Comparison of ENCODE assay signal across 9 mouse cellular contexts in the genomic region with DNA sequence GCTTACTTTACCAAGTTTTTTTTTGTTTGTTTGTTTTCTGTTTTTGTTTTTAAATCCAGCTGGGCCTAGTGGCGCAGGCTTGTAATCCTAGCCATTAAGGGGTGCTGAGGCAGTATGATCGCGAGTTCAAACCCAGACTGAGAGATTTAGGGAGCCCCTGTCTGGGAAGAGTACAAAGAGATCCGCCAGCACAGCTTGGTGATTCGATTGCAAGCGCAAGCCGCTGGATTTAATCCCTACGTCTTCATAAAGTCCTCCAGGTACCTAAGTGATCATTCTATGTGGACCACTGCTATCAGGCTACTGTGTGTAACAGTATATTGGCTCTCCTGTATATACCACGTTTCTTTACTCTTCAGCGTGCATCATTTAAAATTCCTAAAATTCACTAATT. TPM values are rescaled to one million over a fixed set of nuclear protein-coding genes. Genes with fewer than 3 reads are reported as not detected.
DNase-seq lines count a peak whose midpoint lies in the region; ATAC-seq and TF ChIP-seq lines count a peak whose summit lies in the region.
"Had no signal": no experiment of that assay in that cellular context is flagged by ENCODE, and none has a peak within 500 bp of the region (broad histone marks: within the 10 kb centered on the region; RNA-seq: fewer than 3 reads in every experiment).

No protein-coding gene starts in this region.

- H3K4me3 ChIP-seq in heart, postnatal 0 days (ENCODE audit: low read depth, low read length), result peak overlapping the region; percentile 37
- peak overlapping the region; percentile 37 for H3K4me3 ChIP-seq in embryonic facial prominence, embryonic 12.5 days
- peak overlapping the region; percentile 38 for H3K4me3 ChIP-seq in hindbrain, postnatal 0 days (ENCODE audit: low read length)
- peak overlapping the region; percentile 39 for H3K4me3 ChIP-seq in midbrain, embryonic 15.5 days

- intact Hi-C loops in heart, postnatal 25 days (cut with DNase I), result no loop called here

- H3K4me1 ChIP-seq in heart, postnatal 0 days (ENCODE audit: control insufficient read depth, insufficient read depth), result no peaks in the 10 kb centered on the region
- no peaks in the 10 kb centered on the region for H3K4me1 ChIP-seq in embryonic facial prominence, embryonic 12.5 days
- no peaks in the 10 kb centered on the region for H3K4me1 ChIP-seq in hindbrain, postnatal 0 days (ENCODE audit: insufficient read depth, low read length)
- no peaks in the 10 kb centered on the region for H3K4me1 ChIP-seq in midbrain, embryonic 15.5 days

- no peak for TF ChIP-seq EP300 in heart, postnatal 0 days (IDR thresholded peaks at IDR 0.05; ENCODE audit: low read depth)

- H3K27ac ChIP-seq in heart, postnatal 0 days (ENCODE audit: low read depth), result no peak overlapping the region
- H3K27ac ChIP-seq in embryonic facial prominence, embryonic 12.5 days, result no peak overlapping the region
- no peak overlapping the region for H3K27ac ChIP-seq in hindbrain, postnatal 0 days
- H3K27ac ChIP-seq in midbrain, embryonic 15.5 days, result no peak overlapping the region

- no peak for ATAC-seq in heart, postnatal 0 days (ENCODE audit: insufficient read depth, low read depth)
- 0 out of 2 replicates have a peak, but pooled peaks have one; percentile 35 for ATAC-seq in embryonic facial prominence, embryonic 12.5 days (ENCODE audit: insufficient number of reproducible peaks, insufficient read depth, low FRiP score, low TSS enrichment)
- ATAC-seq in hindbrain, postnatal 0 days, result peak; percentile 10; the same call in 1 of the 2 replicates
- ATAC-seq in midbrain, embryonic 15.5 days (replicated peaks), result peak; percentile 37
- no peak for ATAC-seq in megakaryocyte-erythroid progenitor cell, adult 5-6 weeks (replicated peaks; ENCODE audit: low FRiP score, low TSS enrichment, poor library complexity, severe bottlenecking)

- 29% methylated on average over 10 of the region's 10 CpGs for WGBS in heart, postnatal 0 days
- 32% methylated on average over 10 of the region's 10 CpGs for WGBS in embryonic facial prominence, embryonic 12.5 days
- WGBS in hindbrain, postnatal 0 days, result 39% methylated on average over 10 of the region's 10 CpGs
- WGBS in midbrain, embryonic 15.5 days, result 30% methylated on average over 10 of the region's 10 CpGs

- no peak for DNase-seq in heart, postnatal 0 days (ENCODE audit: low spot score)
- no peak for DNase-seq in heart, postnatal 25 days (ENCODE audit: low spot score)
- DNase-seq in hindbrain, postnatal 0 days (ENCODE audit: low spot score), result no peak
- no peak for DNase-seq in frontal cortex, postnatal 10 days (ENCODE audit: low spot score in 2 of 2)
- DNase-seq in adrenal gland, postnatal 4 days (ENCODE audit: low spot score in 2 of 2), result no peak
- DNase-seq: lung, postnatal 10 days had no signal

- H3K9me3 ChIP-seq in heart, postnatal 0 days (replicated peaks; ENCODE audit: control insufficient read depth, low read length), result no peaks in the 10 kb centered on the region
- no peaks in the 10 kb centered on the region for H3K9me3 ChIP-seq in embryonic facial prominence, embryonic 12.5 days
- H3K9me3 ChIP-seq in hindbrain, postnatal 0 days (ENCODE audit: low read length), result no peaks in the 10 kb centered on the region
- H3K9me3 ChIP-seq in midbrain, embryonic 15.5 days, result no peaks in the 10 kb centered on the region

- no peak overlapping the region for H3K9ac ChIP-seq in heart, postnatal 0 days (replicated peaks; ENCODE audit: low read depth, low read length)
- no peak overlapping the region for H3K9ac ChIP-seq in embryonic facial prominence, embryonic 12.5 days
- H3K9ac ChIP-seq in hindbrain, postnatal 0 days (replicated peaks; ENCODE audit: low read length), result no peak overlapping the region; the same call in 1 of the 2 replicates
- no peak overlapping the region; the same call in 1 of the 2 replicates for H3K9ac ChIP-seq in midbrain, embryonic 15.5 days

- H3K27me3 ChIP-seq in heart, postnatal 0 days (ENCODE audit: control insufficient read depth, insufficient read depth, low read length), result no peaks in the 10 kb centered on the region
- H3K27me3 ChIP-seq in embryonic facial prominence, embryonic 12.5 days, result peaks cover 29% of the 10 kb centered on the region
- H3K27me3 ChIP-seq in hindbrain, postnatal 0 days (ENCODE audit: insufficient read depth, low read length), result no peaks in the 10 kb centered on the region
- peaks cover 3% of the 10 kb centered on the region; the same call in 1 of the 2 replicates for H3K27me3 ChIP-seq in midbrain, embryonic 15.5 days (replicated peaks)

- TF ChIP-seq CTCF in heart, postnatal 0 days (IDR thresholded peaks at IDR 0.05; ENCODE audit: low read depth), result no peak
- TF ChIP-seq CTCF in hindbrain, postnatal 0 days (IDR thresholded peaks at IDR 0.05; ENCODE audit: low read depth), result no peak

- peak overlapping the region; percentile 65 for H3K4me2 ChIP-seq in heart, postnatal 0 days (ENCODE audit: low read depth, low read length)
- H3K4me2 ChIP-seq in embryonic facial prominence, embryonic 12.5 days (replicated peaks), result peak overlapping the region; percentile 60
- peak overlapping the region; percentile 61 for H3K4me2 ChIP-seq in hindbrain, postnatal 0 days (ENCODE audit: low read depth, low read length)
- peak overlapping the region; percentile 59 for H3K4me2 ChIP-seq in midbrain, embryonic 15.5 days

- no peaks in the 10 kb centered on the region for H3K36me3 ChIP-seq in heart, postnatal 0 days (replicated peaks; ENCODE audit: control insufficient read depth, insufficient read depth, low read length)
- no peaks in the 10 kb centered on the region for H3K36me3 ChIP-seq in embryonic facial prominence, embryonic 12.5 days
- H3K36me3 ChIP-seq in hindbrain, postnatal 0 days (ENCODE audit: insufficient read depth, low read length), result no peaks in the 10 kb centered on the region
- no peaks in the 10 kb centered on the region for H3K36me3 ChIP-seq in midbrain, embryonic 15.5 days (replicated peaks)

RNA-seq across cellular contexts. Expression of gene Rnf138rt1, which starts 0.3 kb away (rescaled TPM):
- total RNA-seq in heart, postnatal 0 days (2014; rRNA removed; ENCODE audit: low replicate concordance), result not detected in 2 replicates
- polyA plus RNA-seq in heart, postnatal 0 days (2015; fragmentation: Nextera tagmentation; extraction: Ambion mirVana), result 0.10 TPM in 1 of 2 replicates, not detected in the other
- not detected for total RNA-seq in heart, postnatal 25 days (2021)
- 0.50 TPM in 1 of 2 replicates, not detected in the other for polyA plus RNA-seq in embryonic facial prominence, embryonic 12.5 days (2016; fragmentation: Nextera tagmentation; extraction: Ambion mirVana)
- total RNA-seq in hindbrain, postnatal 0 days (2014; rRNA removed), result 4.0 and 4.9 TPM in 2 replicates
- 6.4 and 6.8 TPM in 2 replicates for polyA plus RNA-seq in hindbrain, postnatal 0 days (2015; fragmentation: Nextera tagmentation; extraction: Ambion mirVana)
- 4.1 and 5.1 TPM in 2 replicates for polyA plus RNA-seq in midbrain, embryonic 15.5 days (2015; fragmentation: Nextera tagmentation; extraction: Ambion mirVana)
- total RNA-seq in megakaryocyte-erythroid progenitor cell, adult 5-6 weeks (2014; fragmentation: Nextera tagmentation), result not detected in 2 replicates
- total RNA-seq in megakaryocyte-erythroid progenitor cell, adult 5-6 weeks (2017), result not detected in 2 replicates
- total RNA-seq in adrenal gland, postnatal 4 days (2021), result 1 to 10 TPM; 1.9 to 2.3 TPM

Comparison
In these comparisons a context has a peak if more than half of its experiments do, and no peak if none do; other contexts are left out.
1. ATAC-seq: peak in embryonic facial prominence, embryonic 12.5 days (single experiment), hindbrain, postnatal 0 days (single experiment) and midbrain, embryonic 15.5 days (single experiment); none in heart, postnatal 0 days (single experiment) and megakaryocyte-erythroid progenitor cell, adult 5-6 weeks (single experiment).
2. Peak in every context shown above with its lines, with median percentiles within 50 percentile points of each other: H3K4me2 ChIP-seq and H3K4me3 ChIP-seq.